8 mouse cellular contexts compared by ENCODE assay signal in genomic region chr1:90972911-90973573, GRCm38 (mm10). TPM values are rescaled to one million over a fixed set of nuclear protein-coding genes. Genes with fewer than 3 reads are reported as not detected.
DNase-seq lines count a peak whose midpoint lies in the region; ATAC-seq and TF ChIP-seq lines count a peak whose summit lies in the region.

No protein-coding gene starts in this region.

- 29% methylated on average over 9 of the region's 9 CpGs for WGBS in bone marrow, adult 2 months
- 15% methylated on average over 9 of the region's 9 CpGs for WGBS in heart, embryonic 12.5 days
- 25% methylated on average over 9 of the region's 9 CpGs for WGBS in kidney, embryonic 16.5 days
- 25% methylated on average over 9 of the region's 9 CpGs for WGBS in liver, embryonic 11.5 days
- 22% methylated on average over 9 of the region's 9 CpGs for whole genome bisulfite sequencing in stomach, embryonic 15.5 days

- H3K4me1 ChIP-seq in bone marrow, adult 2 months (ENCODE audit: control insufficient read depth, insufficient read depth, low read length): peaks cover 4% of the 10 kb centered on the region; the same call in 1 of the 2 replicates
- H3K4me1 ChIP-seq in embryonic fibroblast, embryonic 13.5 days (ENCODE audit: control insufficient read depth, insufficient read depth, low read length): 0 out of 2 replicates have a peak, but pooled peaks cover 4% of the 10 kb centered on the region
- peaks cover 56% of the 10 kb centered on the region for H3K4me1 ChIP-seq in heart, embryonic 12.5 days (replicated peaks)
- peaks cover 34% of the 10 kb centered on the region for H3K4me1 ChIP-seq in kidney, embryonic 16.5 days (ENCODE audit: insufficient read depth, low read length)
- peaks cover 16% of the 10 kb centered on the region for H3K4me1 ChIP-seq in liver, embryonic 11.5 days (replicated peaks; ENCODE audit: control insufficient read depth, insufficient read depth, low read length)
- peaks cover 17% of the 10 kb centered on the region for H3K4me1 ChIP-seq in stomach, embryonic 15.5 days

- no peaks in the 10 kb centered on the region for H3K36me3 ChIP-seq in heart, embryonic 12.5 days
- H3K36me3 ChIP-seq in kidney, embryonic 16.5 days (ENCODE audit: insufficient read depth, low read length): no peaks in the 10 kb centered on the region
- no peaks in the 10 kb centered on the region for H3K36me3 ChIP-seq in liver, embryonic 11.5 days (ENCODE audit: control insufficient read depth, insufficient read depth, low read length)
- H3K36me3 ChIP-seq in stomach, embryonic 15.5 days: no peaks in the 10 kb centered on the region

- peak; percentile 71 for ATAC-seq in heart, embryonic 12.5 days (ENCODE audit: insufficient number of reproducible peaks, low FRiP score)
- peak; percentile 64 for ATAC-seq in kidney, embryonic 16.5 days (ENCODE audit: low FRiP score, low TSS enrichment)
- ATAC-seq in liver, embryonic 11.5 days (replicated peaks; ENCODE audit: low FRiP score): peak; percentile 58
- ATAC-seq in stomach, embryonic 15.5 days (ENCODE audit: insufficient read depth, low FRiP score, low read depth): peak; percentile 50; the same call in 1 of the 2 replicates

- no peaks in the 10 kb centered on the region for H3K9me3 ChIP-seq in heart, embryonic 12.5 days (replicated peaks)
- H3K9me3 ChIP-seq in kidney, embryonic 16.5 days (ENCODE audit: low read length): no peaks in the 10 kb centered on the region
- no peaks in the 10 kb centered on the region for H3K9me3 ChIP-seq in liver, embryonic 11.5 days (ENCODE audit: control insufficient read depth, low read length)
- no peaks in the 10 kb centered on the region for H3K9me3 ChIP-seq in stomach, embryonic 15.5 days

- peak overlapping the region; percentile 69 for H3K9ac ChIP-seq in heart, embryonic 12.5 days
- H3K9ac ChIP-seq in kidney, embryonic 16.5 days (replicated peaks; ENCODE audit: low read length): peak overlapping the region; percentile 22; the same call in 1 of the 2 replicates
- H3K9ac ChIP-seq in liver, embryonic 11.5 days (ENCODE audit: low read depth, low read length): 0 out of 2 replicates have a peak overlapping the region, but pooled peaks have one; percentile 20
- H3K9ac ChIP-seq in stomach, embryonic 15.5 days: no peak overlapping the region

- no peak overlapping the region for H3K27ac ChIP-seq in bone marrow, adult 2 months (ENCODE audit: control insufficient read depth, insufficient read depth, low read depth, low read length, poor library complexity)
- no peak overlapping the region for H3K27ac ChIP-seq in embryonic fibroblast, embryonic 13.5 days (ENCODE audit: insufficient read depth, low read length)
- no peak overlapping the region for H3K27ac ChIP-seq in heart, embryonic 12.5 days (ENCODE audit: poor library complexity, severe bottlenecking)
- no peak overlapping the region for H3K27ac ChIP-seq in kidney, embryonic 16.5 days (ENCODE audit: low read length)
- H3K27ac ChIP-seq in liver, embryonic 11.5 days (ENCODE audit: low read depth, low read length): no peak overlapping the region
- H3K27ac ChIP-seq in stomach, embryonic 15.5 days: 0 out of 2 replicates have a peak overlapping the region, but pooled peaks have one; percentile 40

- peak overlapping the region; percentile 27; the same call in 1 of the 2 replicates for H3K4me2 ChIP-seq in heart, embryonic 12.5 days
- no peak overlapping the region for H3K4me2 ChIP-seq in kidney, embryonic 16.5 days (replicated peaks; ENCODE audit: low read depth, low read length)
- no peak overlapping the region for H3K4me2 ChIP-seq in liver, embryonic 11.5 days
- H3K4me2 ChIP-seq in stomach, embryonic 15.5 days: no peak overlapping the region

- no peak overlapping the region for H3K4me3 ChIP-seq in bone marrow, adult 2 months (replicated peaks; ENCODE audit: control insufficient read depth, low read depth, low read length)
- H3K4me3 ChIP-seq in embryonic fibroblast, embryonic 13.5 days (ENCODE audit: insufficient read depth, low read length): no peak overlapping the region
- no peak overlapping the region for H3K4me3 ChIP-seq in heart, embryonic 12.5 days
- H3K4me3 ChIP-seq in kidney, embryonic 16.5 days (ENCODE audit: low read length): no peak overlapping the region
- H3K4me3 ChIP-seq in liver, embryonic 11.5 days (ENCODE audit: low read depth, low read length): no peak overlapping the region
- no peak overlapping the region for H3K4me3 ChIP-seq in stomach, embryonic 15.5 days (replicated peaks)

- no peaks in the 10 kb centered on the region for H3K27me3 ChIP-seq in heart, embryonic 12.5 days (replicated peaks)
- peaks cover 4% of the 10 kb centered on the region for H3K27me3 ChIP-seq in kidney, embryonic 16.5 days (ENCODE audit: insufficient read depth, low read length)
- H3K27me3 ChIP-seq in liver, embryonic 11.5 days (replicated peaks; ENCODE audit: control insufficient read depth, insufficient read depth, low read length): no peaks in the 10 kb centered on the region
- no peaks in the 10 kb centered on the region for H3K27me3 ChIP-seq in stomach, embryonic 15.5 days (replicated peaks)

- TF ChIP-seq CTCF in bone marrow, adult 2 months (IDR thresholded peaks at IDR 0.05; ENCODE audit: control insufficient read depth, insufficient read depth, low read length): peak; percentile 96
- peak; percentile 66 for TF ChIP-seq CTCF in embryonic fibroblast, embryonic 13.5 days (IDR thresholded peaks at IDR 0.05; ENCODE audit: borderline replicate concordance, insufficient read depth, low read length)

- DNase-seq in B cell, adult 2 months: peak; percentile 87 to 89
- peak; percentile 88 for DNase-seq in liver, embryonic 11.5 days (ENCODE audit: low spot score)
- DNase-seq in neural tube, embryonic 10.5 days (ENCODE audit: extremely low spot score, low spot score): peak; percentile 97

- TF ChIP-seq POLR2A in bone marrow, adult 2 months (IDR thresholded peaks at IDR 0.05; ENCODE audit: borderline replicate concordance, control insufficient read depth, low read depth, low read length): no peak
- no peak for TF ChIP-seq POLR2A in embryonic fibroblast, embryonic 13.5 days (IDR thresholded peaks at IDR 0.05; ENCODE audit: low read depth, low read length)

RNA-seq across cellular contexts. Expression of gene Rab17, which starts 3.6 kb away (rescaled TPM):
- polyA plus RNA-seq in bone marrow, adult 2 months (2011; ENCODE audit: insufficient read depth, insufficient read length, low replicate concordance, missing spikeins): not detected in 2 replicates
- polyA plus RNA-seq in embryonic fibroblast, embryonic 13.5 days (2011; ENCODE audit: insufficient read length, low read depth, missing spikeins): not detected in 2 replicates
- 0.64 and 1.3 TPM in 2 replicates for polyA plus RNA-seq in heart, embryonic 12.5 days (2016; fragmentation: Nextera tagmentation; extraction: Ambion mirVana)
- 10.8 and 12.0 TPM in 2 replicates for polyA plus RNA-seq in kidney, embryonic 16.5 days (2015; fragmentation: Nextera tagmentation; extraction: Ambion mirVana)
- 3.6 and 5.0 TPM in 2 replicates for polyA plus RNA-seq in liver, embryonic 11.5 days (2014; fragmentation: Nextera tagmentation; extraction: Ambion mirVana)
- 9.5 and 14.2 TPM in 2 replicates for polyA plus RNA-seq in stomach, embryonic 15.5 days (2015; fragmentation: Nextera tagmentation; extraction: Ambion mirVana)

RNA-seq across cellular contexts. Expression of gene Prlh, which starts 20.1 kb away (rescaled TPM):
- polyA plus RNA-seq in bone marrow, adult 2 months (2011; ENCODE audit: insufficient read depth, insufficient read length, low replicate concordance, missing spikeins): not detected in 2 replicates
- not detected in 2 replicates for polyA plus RNA-seq in embryonic fibroblast, embryonic 13.5 days (2011; ENCODE audit: insufficient read length, low read depth, missing spikeins)
- polyA plus RNA-seq in heart, embryonic 12.5 days (2016; fragmentation: Nextera tagmentation; extraction: Ambion mirVana): not detected in 2 replicates
- polyA plus RNA-seq in kidney, embryonic 16.5 days (2015; fragmentation: Nextera tagmentation; extraction: Ambion mirVana): not detected in 2 replicates
- not detected in 2 replicates for polyA plus RNA-seq in liver, embryonic 11.5 days (2014; fragmentation: Nextera tagmentation; extraction: Ambion mirVana)
- polyA plus RNA-seq in stomach, embryonic 15.5 days (2015; fragmentation: Nextera tagmentation; extraction: Ambion mirVana): not detected in 2 replicates

RNA-seq across cellular contexts. Expression of gene Lrrfip1, which starts 25.5 kb away (rescaled TPM):
- polyA plus RNA-seq in bone marrow, adult 2 months (2011; ENCODE audit: insufficient read depth, insufficient read length, low replicate concordance, missing spikeins): 30.9 and 51.9 TPM in 2 replicates
- 109 and 170 TPM in 2 replicates for polyA plus RNA-seq in embryonic fibroblast, embryonic 13.5 days (2011; ENCODE audit: insufficient read length, low read depth, missing spikeins)
- 151 and 161 TPM in 2 replicates for polyA plus RNA-seq in heart, embryonic 12.5 days (2016; fragmentation: Nextera tagmentation; extraction: Ambion mirVana)
- polyA plus RNA-seq in kidney, embryonic 16.5 days (2015; fragmentation: Nextera tagmentation; extraction: Ambion mirVana): 45.9 and 50.8 TPM in 2 replicates
- 26.5 and 29.1 TPM in 2 replicates for polyA plus RNA-seq in liver, embryonic 11.5 days (2014; fragmentation: Nextera tagmentation; extraction: Ambion mirVana)
- polyA plus RNA-seq in stomach, embryonic 15.5 days (2015; fragmentation: Nextera tagmentation; extraction: Ambion mirVana): 64.9 and 65.4 TPM in 2 replicates

RNA-seq across cellular contexts. Expression of gene Mlph, which starts 58.2 kb away (rescaled TPM):
- 0.57 TPM in 1 of 2 replicates, not detected in the other for polyA plus RNA-seq in bone marrow, adult 2 months (2011; ENCODE audit: insufficient read depth, insufficient read length, low replicate concordance, missing spikeins)
- 0.18 and 0.19 TPM in 2 replicates for polyA plus RNA-seq in embryonic fibroblast, embryonic 13.5 days (2011; ENCODE audit: insufficient read length, low read depth, missing spikeins)
- 0.31 and 0.35 TPM in 2 replicates for polyA plus RNA-seq in heart, embryonic 12.5 days (2016; fragmentation: Nextera tagmentation; extraction: Ambion mirVana)
- 0.26 and 0.82 TPM in 2 replicates for polyA plus RNA-seq in kidney, embryonic 16.5 days (2015; fragmentation: Nextera tagmentation; extraction: Ambion mirVana)
- 0.10 TPM in 1 of 2 replicates, not detected in the other for polyA plus RNA-seq in liver, embryonic 11.5 days (2014; fragmentation: Nextera tagmentation; extraction: Ambion mirVana)
- polyA plus RNA-seq in stomach, embryonic 15.5 days (2015; fragmentation: Nextera tagmentation; extraction: Ambion mirVana): 1.8 and 2.3 TPM in 2 replicates
